Mouse (Mus musculus) megakaryocyte, embryonic 14.5 days (primary cell): ENCODE measurements at regions not wholly inside any gene's neighbourhood (a gene's known extent, or its start where the extent isn't known, plus 50 kb on each side); places are given as distances from the start of the nearest gene placed in this dataset.

Experiments used
- FLI1 ChIP-seq: IDR thresholded peaks from 2 replicates; pipeline ENCODE4 v1.6.1; 2012; ENCODE audit warnings: low read length, inconsistent platforms, mixed read lengths
- GATA1 ChIP-seq: IDR thresholded peaks from 3 replicates; pipeline ENCODE4 v1.6.1; 2012; ENCODE audit warnings: mixed read lengths, low read length, inconsistent platforms, borderline replicate concordance

- TF ChIP-seq FLI1 = no peak
- TF ChIP-seq GATA1 = no peak
Measured at GRCm38 (mm10) chr1:88783083-88783482, 81.1 kb upstream of the Arl4c start.
